Mouse (Mus musculus): ENCODE results near the gene Sdcbp2. TPM values are rescaled to one million over a fixed set of nuclear protein-coding genes. Genes with fewer than 3 reads are reported as not detected.

Gene Sdcbp2
- total and polyA plus RNA-seq, 3 experiments = 0.04 TPM; not detected in 2

- Histone ChIP-seq H3K4me1 (ENCODE audit: insufficient read depth, low read depth, low read length) (peaks cover 68% of the 10 kb centered on the region), H3K4me3 (ENCODE audit: low read depth, low read length) (peak overlapping the region; percentile 28; the same call in 1 of the 2 replicates), H3K36me3 (replicated peaks) (no peaks in the 10 kb centered on the region), H3K9me3 (replicated peaks) (no peaks in the 10 kb centered on the region), H3K27me3 (ENCODE audit: insufficient read depth, low read length) (peaks cover 46% of the 10 kb centered on the region)
- DNase-seq (ENCODE audit: low spot score) = peak; percentile 48
- TF ChIP-seq GATA2 (IDR thresholded peaks at IDR 0.05; ENCODE audit: borderline replicate concordance, low read depth, low read length) (no peak), CTCF (IDR thresholded peaks at IDR 0.05; ENCODE audit: low read depth, low read length) (no peak), TAL1 (conservative IDR thresholded peaks at IDR 0.05; ENCODE audit: low read depth, low read length) (no peak; the same call in 1 of the 2 replicates), GATA1 (IDR thresholded peaks at IDR 0.05; ENCODE audit: borderline replicate concordance, low read length) (no peak), POLR2AphosphoS5 (IDR thresholded peaks at IDR 0.05; ENCODE audit: insufficient replicate concordance, low read depth, low read length) (no peak)
- ATAC-seq (ENCODE audit: extremely low read depth, insufficient number of reproducible peaks, low FRiP score, poor library complexity, severe bottlenecking) = peak; percentile 65
These were observed 41.8 kb upstream of the Sdcbp2 start for GRCm38 (mm10) chr2:151530378-151531230.

- Histone ChIP-seq H3K27me3 (ENCODE audit: insufficient read depth, low read length) (peaks cover 28% of the 10 kb centered on the region), H3K36me3 (replicated peaks) (no peaks in the 10 kb centered on the region), H3K4me1 (ENCODE audit: insufficient read depth, low read depth, low read length) (peaks cover 65% of the 10 kb centered on the region), H3K4me3 (ENCODE audit: low read depth, low read length) (peak overlapping the region; percentile 13; the same call in 1 of the 2 replicates), H3K9me3 (replicated peaks) (no peaks in the 10 kb centered on the region)
- DNase-seq (ENCODE audit: low spot score) (peak; percentile 58), ATAC-seq (ENCODE audit: extremely low read depth, insufficient number of reproducible peaks, low FRiP score, poor library complexity, severe bottlenecking) (peak; percentile 46)
- TF ChIP-seq GATA1 (IDR thresholded peaks at IDR 0.05; ENCODE audit: borderline replicate concordance, low read length) (no peak), TAL1 (conservative IDR thresholded peaks at IDR 0.05; ENCODE audit: low read depth, low read length) (no peak), GATA2 (IDR thresholded peaks at IDR 0.05; ENCODE audit: borderline replicate concordance, low read depth, low read length) (no peak), CTCF (IDR thresholded peaks at IDR 0.05; ENCODE audit: low read depth, low read length) (no peak), POLR2AphosphoS5 (IDR thresholded peaks at IDR 0.05; ENCODE audit: insufficient replicate concordance, low read depth, low read length) (no peak)
These were observed 38.8 kb upstream of the Sdcbp2 start for GRCm38 (mm10) chr2:151533632-151534031.

GRCm38 (mm10) chr2:151535961-151536617 lies 36.3 kb upstream of the Sdcbp2 start:
- no peak for TF ChIP-seq GATA2 (IDR thresholded peaks at IDR 0.05; ENCODE audit: borderline replicate concordance, low read depth, low read length)
- no peak for TF ChIP-seq TAL1 (conservative IDR thresholded peaks at IDR 0.05; ENCODE audit: low read depth, low read length)
- TF ChIP-seq POLR2AphosphoS5 (IDR thresholded peaks at IDR 0.05; ENCODE audit: insufficient replicate concordance, low read depth, low read length) = no peak
- no peak for TF ChIP-seq CTCF (IDR thresholded peaks at IDR 0.05; ENCODE audit: low read depth, low read length)
- TF ChIP-seq GATA1 (IDR thresholded peaks at IDR 0.05; ENCODE audit: borderline replicate concordance, low read length) = no peak
- Histone ChIP-seq H3K4me1 (ENCODE audit: insufficient read depth, low read depth, low read length) (peaks cover 48% of the 10 kb centered on the region), H3K9me3 (replicated peaks) (no peaks in the 10 kb centered on the region), H3K4me3 (ENCODE audit: low read depth, low read length) (no peak overlapping the region), H3K36me3 (replicated peaks) (no peaks in the 10 kb centered on the region), H3K27me3 (ENCODE audit: insufficient read depth, low read length) (peaks cover 30% of the 10 kb centered on the region)
- ATAC-seq (ENCODE audit: extremely low read depth, insufficient number of reproducible peaks, low FRiP score, poor library complexity, severe bottlenecking) (peak; percentile 30; the same call in 1 of the 2 replicates), DNase-seq (ENCODE audit: low spot score) (peak; percentile 40)

- DNase-seq (ENCODE audit: low spot score) = no peak
- TF ChIP-seq TAL1 (conservative IDR thresholded peaks at IDR 0.05; ENCODE audit: low read depth, low read length) = no peak
- TF ChIP-seq POLR2AphosphoS5 (IDR thresholded peaks at IDR 0.05; ENCODE audit: insufficient replicate concordance, low read depth, low read length) = no peak
- no peak for TF ChIP-seq CTCF (IDR thresholded peaks at IDR 0.05; ENCODE audit: low read depth, low read length)
- TF ChIP-seq GATA2 (IDR thresholded peaks at IDR 0.05; ENCODE audit: borderline replicate concordance, low read depth, low read length) = no peak
- TF ChIP-seq GATA1 (IDR thresholded peaks at IDR 0.05; ENCODE audit: borderline replicate concordance, low read length) = no peak
- H3K36me3 ChIP-seq (replicated peaks) = no peaks in the 10 kb centered on the region
- H3K9me3 ChIP-seq (replicated peaks) = no peaks in the 10 kb centered on the region
- ATAC-seq (ENCODE audit: extremely low read depth, insufficient number of reproducible peaks, low FRiP score, poor library complexity, severe bottlenecking) = no peak
- no peak overlapping the region for H3K4me3 ChIP-seq (ENCODE audit: low read depth, low read length)
- H3K27me3 ChIP-seq (ENCODE audit: insufficient read depth, low read length) = peaks cover 31% of the 10 kb centered on the region
- H3K4me1 ChIP-seq (ENCODE audit: insufficient read depth, low read depth, low read length) = peaks cover 49% of the 10 kb centered on the region
These were observed 35.8 kb upstream of the Sdcbp2 start for GRCm38 (mm10) chr2:151536618-151536974.

- TF ChIP-seq GATA2 (IDR thresholded peaks at IDR 0.05; ENCODE audit: borderline replicate concordance, low read depth, low read length) (no peak), TAL1 (conservative IDR thresholded peaks at IDR 0.05; ENCODE audit: low read depth, low read length) (no peak), POLR2AphosphoS5 (IDR thresholded peaks at IDR 0.05; ENCODE audit: insufficient replicate concordance, low read depth, low read length) (no peak), GATA1 (IDR thresholded peaks at IDR 0.05; ENCODE audit: borderline replicate concordance, low read length) (no peak), CTCF (IDR thresholded peaks at IDR 0.05; ENCODE audit: low read depth, low read length) (no peak)
These were observed 33.8 kb upstream of the Sdcbp2 start for GRCm38 (mm10) chr2:151538646-151539045.

More at GRCm38 (mm10) chr2:151538646-151539045, 33.8 kb upstream of the Sdcbp2 start:
- H3K9me3 ChIP-seq (replicated peaks) = peaks cover 3% of the 10 kb centered on the region; the same call in 1 of the 2 replicates
- no peak overlapping the region for H3K4me3 ChIP-seq (ENCODE audit: low read depth, low read length)
- H3K27me3 ChIP-seq (ENCODE audit: insufficient read depth, low read length) = peaks cover 34% of the 10 kb centered on the region
- H3K4me1 ChIP-seq (ENCODE audit: insufficient read depth, low read depth, low read length) = peaks cover 45% of the 10 kb centered on the region
- no peak for DNase-seq (ENCODE audit: low spot score)
- H3K36me3 ChIP-seq (replicated peaks) = peaks cover 2% of the 10 kb centered on the region
- ATAC-seq (ENCODE audit: extremely low read depth, insufficient number of reproducible peaks, low FRiP score, poor library complexity, severe bottlenecking) = no peak
